Mouse (Mus musculus) liver, postnatal 0 days (tissue): ENCODE results near the gene Adnp. TPM values are rescaled to one million over a fixed set of nuclear protein-coding genes. Genes with fewer than 3 reads are reported as not detected.
A peak's percentile ranks its signal among the peaks of the same experiment; 100 is the strongest.

Source experiments
- ATAC-seq: fragments of 200-750 bp; cut with Nextera tagmentation; 2 replicates; pipeline ENCODE4 v1.8.0; 2017; ENCODE audit warnings: mild to moderate bottlenecking, moderate library complexity
- DNase-seq: peaks from one replicate; pipeline ENCODE4 v3.0.0-alpha.2; 2016
- H3K27ac ChIP-seq: fragments of 300-500 bp; sonication (generic); 2 replicates; pipeline ENCODE4 v1.5.1; 2014; ENCODE audit warnings: antibody characterized with exemption, moderate library complexity, mild to moderate bottlenecking, low read depth
- H3K27me3 ChIP-seq: fragments of 300-500 bp; sonication (generic); 2 replicates; pipeline ENCODE4 v1.6.1; 2014; ENCODE audit warnings: low read length, control low read depth, mixed read lengths; ENCODE audit not compliant: insufficient read depth
- H3K36me3 ChIP-seq: fragments of 300-500 bp; sonication (generic); replicated peaks from 2 replicates; pipeline ENCODE4 v1.6.1; 2014; ENCODE audit warnings: mild to moderate bottlenecking, control low read depth, low read length, moderate library complexity, mixed read lengths; ENCODE audit not compliant: insufficient read depth
- H3K4me1 ChIP-seq: fragments of 300-500 bp; sonication (generic); 2 replicates; pipeline ENCODE4 v1.6.1; 2014; ENCODE audit warnings: antibody characterized with exemption, mild to moderate bottlenecking, control low read depth; ENCODE audit not compliant: insufficient read depth
- H3K4me2 ChIP-seq: fragments of 300-500 bp; sonication (generic); 2 replicates; pipeline ENCODE4 v1.6.1; 2014; ENCODE audit warnings: low read depth, mild to moderate bottlenecking, low read length, moderate library complexity, mixed read lengths
- H3K4me3 ChIP-seq: fragments of 300-500 bp; sonication (generic); 2 replicates; pipeline ENCODE4 v1.5.1; 2014; ENCODE audit warnings: low read depth, low read length
- H3K9ac ChIP-seq: fragments of 300-500 bp; sonication (generic); replicated peaks from 2 replicates; pipeline ENCODE4 v1.6.1; 2014; ENCODE audit warnings: mild to moderate bottlenecking, moderate library complexity
- H3K9me3 ChIP-seq: fragments of 300-500 bp; sonication (generic); 2 replicates; pipeline ENCODE4 v1.6.1; 2016; ENCODE audit warnings: mild to moderate bottlenecking, control low read depth, low read length, mixed read lengths
- CTCF ChIP-seq: sonication (generic); IDR thresholded peaks from 2 replicates; pipeline ENCODE4 v1.5.1; 2016; ENCODE audit warnings: antibody characterized with exemption, low read depth
- EP300 ChIP-seq: IDR thresholded peaks from 2 replicates; pipeline ENCODE4 v1.6.1; 2016; ENCODE audit warnings: antibody characterized with exemption, low read depth, mild to moderate bottlenecking
- WGBS: fragments of 180-500 bp; shearing (Covaris S2); extraction: QIAGEN DNeasy Blood & Tissue Kit; methylation state at CpG from one replicate; pipeline ENCODE4 v1.1.7; 2014; ENCODE audit not compliant: insufficient replicate concordance; 5-methylcytosine and 5-hydroxymethylcytosine counted together
- polyA plus RNA-seq: library from polyadenylated mRNA; unstranded; fragments of >200 nt; fragmentation: Nextera tagmentation; extraction: Ambion mirVana; gene quantifications from 2 replicates; pipeline ENCODE4 v1.2.1, GENCODE M21; 2015

Gene Adnp
- polyA plus RNA-seq, 1 experiment from 2014 or later, result 3.5 TPM

GRCm38 (mm10) chr2:168155666-168156065 is 51.2 kb downstream of the Adnp start:
- TF ChIP-seq CTCF (no peak), EP300 (no peak)
- WGBS, result 84% methylated on average over 7 of the region's 7 CpGs
- H3K27me3 ChIP-seq, result no peaks in the 10 kb centered on the region
- no peaks in the 10 kb centered on the region for H3K36me3 ChIP-seq
- peak overlapping the region; percentile 82; the same call in 1 of the 2 replicates for H3K27ac ChIP-seq
- DNase-seq (no peak), ATAC-seq (no peak)
- no peak overlapping the region for H3K4me3 ChIP-seq
- H3K4me1 ChIP-seq, result peaks cover 36% of the 10 kb centered on the region
- H3K9ac ChIP-seq, result no peak overlapping the region
- H3K4me2 ChIP-seq, result no peak overlapping the region
- H3K9me3 ChIP-seq, result no peaks in the 10 kb centered on the region

DNA sequence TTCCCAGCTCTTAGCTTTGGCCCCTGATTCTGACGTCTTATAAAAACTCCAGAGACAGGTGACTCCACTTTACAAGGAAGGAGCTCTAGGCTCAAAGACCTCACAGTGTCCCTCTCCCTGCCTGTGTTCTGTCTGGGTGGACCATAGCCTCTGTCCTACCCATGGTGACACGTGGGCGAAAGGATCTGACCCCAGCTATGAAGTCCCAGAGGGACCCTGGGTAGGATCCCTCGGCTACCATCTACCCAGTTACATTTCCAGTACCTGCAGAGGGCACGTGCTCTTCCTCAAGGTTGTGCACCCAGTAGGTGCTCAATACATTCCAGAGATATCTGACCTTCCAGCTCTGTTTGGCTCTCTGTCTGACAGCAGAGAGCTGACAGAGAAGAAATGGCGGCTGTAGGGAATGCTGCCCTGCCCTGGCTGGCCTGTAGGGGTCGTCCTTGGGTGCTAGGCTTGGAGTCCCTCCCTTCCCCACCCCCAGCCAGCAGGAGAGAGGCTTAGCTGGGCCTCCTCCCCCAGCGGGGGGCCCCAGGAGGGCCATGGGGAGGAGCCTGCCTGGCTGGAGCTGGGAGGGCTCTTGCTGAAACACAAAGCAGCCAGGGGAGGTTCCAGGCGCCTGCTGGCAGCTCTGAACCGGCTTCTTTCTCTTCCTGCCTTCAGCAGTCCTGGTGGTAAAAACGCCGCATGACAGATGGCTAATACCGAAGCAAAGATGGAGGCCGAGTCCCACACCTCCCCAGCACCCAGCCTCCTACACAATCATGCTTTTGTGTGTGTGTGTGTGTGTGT is 52.6 kb downstream of the Adnp start:
- H3K4me2 ChIP-seq, result peak overlapping the region; percentile 62
- H3K36me3 ChIP-seq, result no peaks in the 10 kb centered on the region
- TF ChIP-seq CTCF (peak; percentile 92), EP300 (peak; percentile 75)
- DNase-seq, result peak; percentile 94
- no peaks in the 10 kb centered on the region for H3K9me3 ChIP-seq
- H3K27ac ChIP-seq, result peak overlapping the region; percentile 82
- ATAC-seq, result peak; percentile 92
- H3K4me3 ChIP-seq, result peak overlapping the region; percentile 21
- H3K4me1 ChIP-seq, result peaks cover 33% of the 10 kb centered on the region
- no peaks in the 10 kb centered on the region for H3K27me3 ChIP-seq
- 18% methylated on average over 14 of the region's 14 CpGs for WGBS
- peak overlapping the region; percentile 51 for H3K9ac ChIP-seq

- Histone ChIP-seq H3K9ac (no peak overlapping the region), H3K36me3 (no peaks in the 10 kb centered on the region), H3K27me3 (no peaks in the 10 kb centered on the region), H3K4me2 (no peak overlapping the region), H3K4me3 (no peak overlapping the region), H3K4me1 (peaks cover 18% of the 10 kb centered on the region), H3K9me3 (no peaks in the 10 kb centered on the region), H3K27ac (no peak overlapping the region)
- TF ChIP-seq EP300, result no peak
- no peak for TF ChIP-seq CTCF
- DNase-seq (no peak), ATAC-seq (no peak)
- 57% methylated on average over 8 of the region's 8 CpGs for WGBS
Measured at GRCm38 (mm10) chr2:168149241-168149640, 57.7 kb downstream of the Adnp start.

- Histone ChIP-seq H3K4me2 (peak overlapping the region; percentile 30), H3K4me3 (no peak overlapping the region), H3K4me1 (peaks cover 8% of the 10 kb centered on the region), H3K27me3 (no peaks in the 10 kb centered on the region), H3K36me3 (no peaks in the 10 kb centered on the region), H3K9me3 (no peaks in the 10 kb centered on the region), H3K27ac (peak overlapping the region; percentile 39; the same call in 1 of the 2 replicates), H3K9ac (no peak overlapping the region)
- peak; percentile 85 for ATAC-seq
- 61% methylated on average over 22 of the region's 22 CpGs for WGBS
- DNase-seq, result peak; percentile 54
- TF ChIP-seq EP300 (no peak), CTCF (no peak)
Measured at GRCm38 (mm10) chr2:168147722-168148432, 59.0 kb downstream of the Adnp start.

DNA sequence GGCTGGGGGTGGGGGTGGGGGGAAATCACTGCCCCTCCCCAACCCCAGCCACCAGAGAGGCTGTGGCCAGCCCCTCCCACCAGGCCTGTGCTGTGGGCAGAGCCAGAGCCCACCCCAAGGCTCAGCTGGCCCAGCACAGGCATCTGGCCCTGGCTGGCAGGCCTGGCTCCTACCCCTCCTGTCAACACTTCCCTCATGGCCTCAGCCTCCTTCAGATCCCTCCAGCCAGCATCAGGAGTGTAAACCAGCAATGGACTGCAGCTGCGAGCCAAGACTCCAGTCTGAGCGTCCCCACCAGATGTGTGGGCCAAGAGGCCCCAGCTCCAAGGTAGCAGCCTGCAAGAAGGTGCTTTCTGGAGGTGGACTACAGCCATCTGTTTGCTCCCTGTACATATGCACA is 61.5 kb downstream of the Adnp start:
- H3K27ac ChIP-seq, result no peak overlapping the region
- no peak for ATAC-seq
- no peak overlapping the region for H3K4me3 ChIP-seq
- 75% methylated on average over 2 of the region's 2 CpGs for WGBS
- H3K27me3 ChIP-seq, result no peaks in the 10 kb centered on the region
- no peak for TF ChIP-seq CTCF
- TF ChIP-seq EP300, result no peak
- H3K36me3 ChIP-seq, result no peaks in the 10 kb centered on the region
- no peak for DNase-seq
- peaks cover 8% of the 10 kb centered on the region for H3K4me1 ChIP-seq
- no peak overlapping the region for H3K9ac ChIP-seq
- no peaks in the 10 kb centered on the region for H3K9me3 ChIP-seq
- H3K4me2 ChIP-seq, result no peak overlapping the region

- no peak overlapping the region for H3K4me3 ChIP-seq
- no peak overlapping the region for H3K27ac ChIP-seq
- no peak overlapping the region for H3K4me2 ChIP-seq
- H3K27me3 ChIP-seq, result no peaks in the 10 kb centered on the region
- no peaks in the 10 kb centered on the region for H3K36me3 ChIP-seq
- DNase-seq (no peak), ATAC-seq (no peak)
- peaks cover 8% of the 10 kb centered on the region for H3K4me1 ChIP-seq
- TF ChIP-seq EP300 (no peak), CTCF (no peak)
- no peaks in the 10 kb centered on the region for H3K9me3 ChIP-seq
- WGBS, result 55% methylated on average over 5 of the region's 5 CpGs
- no peak overlapping the region for H3K9ac ChIP-seq
Measured at GRCm38 (mm10) chr2:168143794-168144193, 63.1 kb downstream of the Adnp start.
